Mouse (Mus musculus) thymus, postnatal 36 days (tissue): Measurements from ENCODE around the gene 4931428L18Rik.
"Not testable (repeated sequence)": the region's sequence is repeated elsewhere in the genome, so short reads cannot be mapped to it uniquely, and the experiment has no call there.

ENCODE experiments used
- DNase-seq, 2 experiments: peaks; one replicate each; pipeline ENCODE4 v3.0.0; 2022; ENCODE audit warnings: mixed read lengths in 2 of 2

Gene 4931428L18Rik

GRCm38 (mm10) chr1:31051370-31051921 lies 171.0 kb downstream of the 4931428L18Rik start:
- DNase-seq: no peak

- DNase-seq: no peak
Measured at GRCm38 (mm10) chr1:31049954-31050652, 172.4 kb downstream of the 4931428L18Rik start.

- DNase-seq: no peak
Measured at GRCm38 (mm10) chr1:31043208-31043607, 179.3 kb downstream of the 4931428L18Rik start.

GRCm38 (mm10) chr1:31042793-31043192 lies 179.7 kb downstream of the 4931428L18Rik start:
- DNase-seq: no peak

GRCm38 (mm10) chr1:31033851-31034534 lies 188.5 kb downstream of the 4931428L18Rik start:
- DNase-seq: no peak

GRCm38 (mm10) chr1:31032351-31032750 lies 190.1 kb downstream of the 4931428L18Rik start:
- no peak for DNase-seq

- DNase-seq: no peak
Measured at GRCm38 (mm10) chr1:31023173-31023572, 199.3 kb downstream of the 4931428L18Rik start.

GRCm38 (mm10) chr1:31019283-31019682 lies 203.2 kb downstream of the 4931428L18Rik start:
- no peak for DNase-seq

- DNase-seq: no peak
Measured at GRCm38 (mm10) chr1:31017377-31017776, 205.1 kb downstream of the 4931428L18Rik start.

- DNase-seq: no peak
Measured at GRCm38 (mm10) chr1:31016068-31016467, 206.4 kb downstream of the 4931428L18Rik start.

GRCm38 (mm10) chr1:31015261-31015660 lies 207.2 kb downstream of the 4931428L18Rik start:
- DNase-seq: no peak

GRCm38 (mm10) chr1:30977868-30978267 lies 244.6 kb downstream of the 4931428L18Rik start, which contains the start of gene AC153137.1:
TSS of gene AC153137.1 (minus strand) at chr1:30977968.
- not testable (repeated sequence) for DNase-seq

- not testable (repeated sequence) for DNase-seq
Measured at GRCm38 (mm10) chr1:30977239-30977638, 245.2 kb downstream of the 4931428L18Rik start.

GRCm38 (mm10) chr1:30951795-30952194 lies 270.7 kb downstream of the 4931428L18Rik start:
- no peak for DNase-seq

GRCm38 (mm10) chr1:30950456-30950835 lies 272.0 kb downstream of the 4931428L18Rik start:
- DNase-seq: no peak

- DNase-seq: peak; percentile 94 to 97
Measured at GRCm38 (mm10) chr1:30949710-30950455, 272.6 kb downstream of the 4931428L18Rik start.

- DNase-seq: peak in 1 of 2 experiments; percentile 60
Measured at GRCm38 (mm10) chr1:30948950-30949639, 273.4 kb downstream of the 4931428L18Rik start.

GRCm38 (mm10) chr1:30948361-30948949 lies 274.0 kb downstream of the 4931428L18Rik start:
- no peak for DNase-seq
